Comparison of ENCODE assay signal across 36 mouse cellular contexts in genomic region chr4:39508866-39509265, GRCm38 (mm10). TPM values are rescaled to one million over a fixed set of nuclear protein-coding genes. Genes with fewer than 3 reads are reported as not detected.
"Had no signal": no experiment of that assay in that cellular context is flagged by ENCODE, and none has a peak within 500 bp of the region (broad histone marks: within the 10 kb centered on the region; RNA-seq: fewer than 3 reads in every experiment).

No protein-coding gene starts in this region.

- H3K36me3 ChIP-seq: heart, embryonic 13.5 days; heart, embryonic 15.5 days; hindbrain, embryonic 13.5 days; hindbrain, embryonic 15.5 days; limb, embryonic 10.5 days; limb, embryonic 12.5 days had no signal

- H3K4me1 ChIP-seq: heart, embryonic 13.5 days; heart, embryonic 15.5 days; hindbrain, embryonic 13.5 days; hindbrain, embryonic 15.5 days; limb, embryonic 10.5 days; limb, embryonic 12.5 days had no signal

- H3K27me3 ChIP-seq: heart, embryonic 13.5 days; heart, embryonic 15.5 days; hindbrain, embryonic 13.5 days; hindbrain, embryonic 15.5 days; limb, embryonic 12.5 days had no signal

- H3K27ac ChIP-seq: heart, adult 2 months; heart, embryonic 13.5 days; heart, embryonic 15.5 days; hindbrain, embryonic 13.5 days; hindbrain, embryonic 15.5 days; hindbrain, postnatal 0 days; limb, embryonic 10.5 days; limb, embryonic 12.5 days had no signal

- H3K4me3 ChIP-seq: heart, adult 2 months; heart, embryonic 13.5 days; heart, embryonic 15.5 days; hindbrain, embryonic 13.5 days; hindbrain, embryonic 15.5 days; limb, embryonic 10.5 days; limb, embryonic 12.5 days had no signal

- DNase-seq: gastrocnemius, postnatal 14 days; gastrocnemius, postnatal 36 days; heart, adult 11 months; heart, adult 2 months; heart, postnatal 14 days; heart, postnatal 36 days; kidney, adult 11 months; kidney, adult 8-10 months; kidney, postnatal 14 days; kidney, postnatal 36 days; layer of hippocampus, adult 9-11 months; layer of hippocampus, postnatal 36 days; liver had no signal

- H3K4me2 ChIP-seq: heart, embryonic 11.5 days; heart, embryonic 13.5 days; heart, embryonic 15.5 days; hindbrain, embryonic 13.5 days; hindbrain, embryonic 15.5 days; limb, embryonic 12.5 days; liver, embryonic 11.5 days had no signal

RNA-seq across cellular contexts. Expression of gene 1700009N14Rik, which starts 58.8 kb away (rescaled TPM):
- total RNA-seq: gastrocnemius, adult 18-20 months; gastrocnemius, adult 8-10 months; gastrocnemius, postnatal 14 days; gastrocnemius, postnatal 36 days; heart, adult 2 months; heart, postnatal 14 days; heart, postnatal 36 days; hematopoietic stem cell, adult 5-6 weeks; hindbrain, postnatal 0 days; layer of hippocampus, adult 18-20 months; layer of hippocampus, adult 8-10 months; layer of hippocampus, postnatal 14 days; layer of hippocampus, postnatal 36 days; left cerebral cortex, adult 18-20 months; left cerebral cortex, postnatal 14 days; left cerebral cortex, postnatal 36 days had no signal
- polyA plus RNA-seq: heart, embryonic 13.5 days; heart, embryonic 15.5 days; heart, postnatal 0 days; hindbrain, embryonic 11.5 days; hindbrain, embryonic 13.5 days; hindbrain, embryonic 15.5 days; hindbrain, postnatal 0 days; kidney, embryonic 14.5 days; kidney, embryonic 16.5 days; large intestine, adult 2 months; limb, embryonic 10.5 days; limb, embryonic 12.5 days; liver, embryonic 11.5 days had no signal
